In the genomic region with DNA sequence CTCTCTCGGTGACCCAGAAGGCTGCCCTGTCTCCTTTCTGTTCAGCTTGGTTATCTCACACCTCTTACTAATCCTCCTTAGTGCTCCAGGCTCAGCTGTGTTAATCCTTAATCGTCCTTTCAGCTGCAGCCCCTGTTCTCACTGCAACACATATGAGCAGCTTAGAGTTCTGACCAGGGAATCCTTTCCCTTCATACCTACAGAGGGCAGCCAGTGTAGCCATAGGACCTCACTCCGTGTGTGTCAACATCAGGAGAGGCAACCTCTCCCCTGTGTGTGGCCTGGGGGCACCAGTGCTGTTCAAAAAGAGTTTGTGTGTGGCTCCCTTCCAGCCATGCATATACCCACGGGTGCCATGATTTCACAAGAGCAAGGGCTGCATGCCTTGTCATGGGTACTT, we compare ENCODE assay signal across 22 mouse cellular contexts. TPM values are rescaled to one million over a fixed set of nuclear protein-coding genes. Genes with fewer than 3 reads are reported as not detected.
A peak's percentile ranks its signal among the peaks of the same experiment; 100 is the strongest.
DNase-seq lines count a peak whose midpoint lies in the region; ATAC-seq lines count a peak whose summit lies in the region.
"Not testable (repeated sequence)": the region's sequence is repeated elsewhere in the genome, so short reads cannot be mapped to it uniquely, and the experiment has no call there.
"Had no signal": no experiment of that assay in that cellular context is flagged by ENCODE, and none has a peak within 500 bp of the region (broad histone marks: within the 10 kb centered on the region; RNA-seq: fewer than 3 reads in every experiment).

No protein-coding gene starts in this region.

- H3K9ac ChIP-seq in midbrain, embryonic 11.5 days (ENCODE audit: low read length) = not testable (repeated sequence)

- H3K36me3 ChIP-seq in heart, embryonic 10.5 days; midbrain, embryonic 11.5 days (ENCODE audit: control insufficient read depth, insufficient read depth, low read length): not testable (repeated sequence)

- not testable (repeated sequence) for H3K27me3 ChIP-seq in heart, embryonic 10.5 days (ENCODE audit: insufficient read depth, poor library complexity, severe bottlenecking); midbrain, embryonic 11.5 days (ENCODE audit: control insufficient read depth, insufficient read depth, low read length)

- 22% methylated on average over 3 of the region's 4 CpGs for WGBS in heart, embryonic 10.5 days
- WGBS in midbrain, embryonic 11.5 days = 35% methylated on average over 3 of the region's 4 CpGs

- not testable (repeated sequence) for ATAC-seq in midbrain, embryonic 11.5 days (ENCODE audit: low FRiP score)

- H3K4me1 ChIP-seq in heart, embryonic 10.5 days; midbrain, embryonic 11.5 days (ENCODE audit: control insufficient read depth, insufficient read depth, low read length): not testable (repeated sequence)

- H3K27ac ChIP-seq in heart, embryonic 10.5 days; midbrain, embryonic 11.5 days (ENCODE audit: low read depth, low read length): not testable (repeated sequence)

- not testable (repeated sequence) for H3K4me2 ChIP-seq in midbrain, embryonic 11.5 days

- peak; percentile 2 for DNase-seq in adrenal gland, postnatal 14 days
- peak; percentile 56 for DNase-seq in heart, embryonic 10.5 days (ENCODE audit: low spot score)
- peak; percentile 84 for DNase-seq in midbrain, embryonic 11.5 days (ENCODE audit: low spot score, missing footprints)
- peak; percentile 11 for DNase-seq in retina, embryonic 14.5 days (ENCODE audit: low spot score)
- peak; percentile 40 for DNase-seq in retina, postnatal 7 days (ENCODE audit: low read depth, low spot score)

- not testable (repeated sequence) for H3K9me3 ChIP-seq in heart, embryonic 10.5 days; midbrain, embryonic 11.5 days (ENCODE audit: control insufficient read depth, low read length)

- H3K4me3 ChIP-seq in heart, embryonic 10.5 days; midbrain, embryonic 11.5 days (ENCODE audit: low read depth, low read length): not testable (repeated sequence)

RNA-seq across cellular contexts. Expression of a gene that starts 19.7 kb away (rescaled TPM):
- not detected in 2 replicates for total RNA-seq in adrenal gland, postnatal 14 days (2021)
- not detected in 2 replicates for polyA plus RNA-seq in heart, embryonic 10.5 days (2016; fragmentation: Nextera tagmentation; extraction: Ambion mirVana)
- not detected in 2 replicates for polyA plus RNA-seq in midbrain, embryonic 11.5 days (2014; fragmentation: Nextera tagmentation; extraction: Ambion mirVana)
- total RNA-seq: adrenal gland, adult 18-20 months; adrenal gland, adult 8-10 months; adrenal gland, postnatal 25 days; adrenal gland, postnatal 4 days; ES-E14; MEL had no signal
- polyA plus RNA-seq: activated CD4-positive, CD25-positive, alpha-beta regulatory T cell, adult 4 months; brain, embryonic 14.5 days; C2C12; embryonic facial prominence, embryonic 11.5 days; embryonic facial prominence, embryonic 13.5 days; embryonic facial prominence, embryonic 15.5 days; erythroblast, embryonic 14.5 days; forebrain, embryonic 10.5 days; forebrain, embryonic 12.5 days; forebrain, embryonic 14.5 days had no signal

RNA-seq across cellular contexts. Expression of a gene that starts 26.9 kb away (rescaled TPM):
- total RNA-seq in adrenal gland, postnatal 14 days (2021) = 0.64 TPM in 1 of 2 replicates, not detected in the other
- 0.10 and 0.16 TPM in 2 replicates for polyA plus RNA-seq in heart, embryonic 10.5 days (2016; fragmentation: Nextera tagmentation; extraction: Ambion mirVana)
- 0.15 and 0.44 TPM in 2 replicates for polyA plus RNA-seq in midbrain, embryonic 11.5 days (2014; fragmentation: Nextera tagmentation; extraction: Ambion mirVana)
- total RNA-seq: adrenal gland, adult 18-20 months; common myeloid progenitor, adult 5-6 weeks; MEL had no signal
- polyA plus RNA-seq: C2C12; embryonic facial prominence, embryonic 13.5 days; embryonic facial prominence, embryonic 15.5 days; erythroblast, embryonic 14.5 days; forebrain, embryonic 10.5 days; forebrain, embryonic 14.5 days had no signal

RNA-seq across cellular contexts. Expression of a gene that starts 35.2 kb away (rescaled TPM):
- total RNA-seq in adrenal gland, postnatal 14 days (2021) = 328 and 341 TPM in 2 replicates
- polyA plus RNA-seq in heart, embryonic 10.5 days (2016; fragmentation: Nextera tagmentation; extraction: Ambion mirVana) = 205 and 238 TPM in 2 replicates
- 106 and 115 TPM in 2 replicates for polyA plus RNA-seq in midbrain, embryonic 11.5 days (2014; fragmentation: Nextera tagmentation; extraction: Ambion mirVana)

RNA-seq across cellular contexts. Expression of a gene that starts 44.7 kb away (rescaled TPM):
- 14.2 and 14.7 TPM in 2 replicates for total RNA-seq in adrenal gland, postnatal 14 days (2021)
- polyA plus RNA-seq in heart, embryonic 10.5 days (2016; fragmentation: Nextera tagmentation; extraction: Ambion mirVana) = 31.0 and 41.8 TPM in 2 replicates
- polyA plus RNA-seq in midbrain, embryonic 11.5 days (2014; fragmentation: Nextera tagmentation; extraction: Ambion mirVana) = 56.2 and 60.5 TPM in 2 replicates

RNA-seq across cellular contexts. Expression of a gene that starts 57.2 kb away (rescaled TPM):
- total RNA-seq in adrenal gland, postnatal 14 days (2021) = 40.9 and 42.2 TPM in 2 replicates
- 46.2 and 47.1 TPM in 2 replicates for polyA plus RNA-seq in heart, embryonic 10.5 days (2016; fragmentation: Nextera tagmentation; extraction: Ambion mirVana)
- polyA plus RNA-seq in midbrain, embryonic 11.5 days (2014; fragmentation: Nextera tagmentation; extraction: Ambion mirVana) = 45.7 and 48.2 TPM in 2 replicates

Comparison
In these comparisons a context has a peak if more than half of its experiments do, and no peak if none do; other contexts are left out.
1. DNase-seq: peak in every context shown above with its lines; median percentile 84 in midbrain, embryonic 11.5 days; 56 in heart, embryonic 10.5 days; 40 in retina, postnatal 7 days; 11 in retina, embryonic 14.5 days; 2 in adrenal gland, postnatal 14 days.